Mouse (Mus musculus) bone marrow, adult 2 months (tissue): ENCODE results near the gene Btg1. TPM values are rescaled to one million over a fixed set of nuclear protein-coding genes. Genes with fewer than 3 reads are reported as not detected.

ENCODE experiments used
- H3K27ac ChIP-seq: fragments of 200-500 bp; 2 replicates; pipeline ENCODE4 v1.5.1; 2012; ENCODE audit warnings: low read depth, mild to moderate bottlenecking, control low read depth, inconsistent platforms, low read length; ENCODE audit not compliant: control insufficient read depth, poor library complexity, insufficient read depth
- H3K4me1 ChIP-seq: fragments of 200-500 bp; 2 replicates; pipeline ENCODE4 v1.6.1; 2011; ENCODE audit warnings: low read length; ENCODE audit not compliant: control insufficient read depth, insufficient read depth
- H3K4me3 ChIP-seq: fragments of 200-500 bp; replicated peaks from 2 replicates; pipeline ENCODE3; 2011; ENCODE audit warnings: mild to moderate bottlenecking, low read depth, low read length, control low read depth; ENCODE audit not compliant: control insufficient read depth
- CTCF ChIP-seq: fragments of 200-500 bp; IDR thresholded peaks from 2 replicates; pipeline ENCODE4 v1.5.1; 2011; ENCODE audit warnings: low read length, control low read depth; ENCODE audit not compliant: control insufficient read depth, insufficient read depth
- POLR2A ChIP-seq: fragments of 200-500 bp; IDR thresholded peaks from 2 replicates; pipeline ENCODE4 v1.6.1; 2011; ENCODE audit warnings: low read depth, mild to moderate bottlenecking, control low read depth, low read length, borderline replicate concordance; ENCODE audit not compliant: control insufficient read depth
- WGBS: fragments of 180-500 bp; shearing (Covaris S2); methylation state at CpG from one replicate; pipeline ENCODE4 v1.1.7; 2018; 5-methylcytosine and 5-hydroxymethylcytosine counted together
- polyA plus RNA-seq: library from polyadenylated mRNA; stranded (reverse); fragments of >200 nt; gene quantifications from 2 replicates; pipeline ENCODE4 v1.2.4, GENCODE M21; 2011; ENCODE audit warnings: low replicate concordance; ENCODE audit not compliant: missing spikeins, insufficient read depth, insufficient read length

The Btg1 gene
- polyA plus RNA-seq, 1 experiment: 43.6 TPM

- peaks cover 2% of the 10 kb centered on the region for H3K4me1 ChIP-seq
- no peak overlapping the region for H3K4me3 ChIP-seq
- no peak overlapping the region for H3K27ac ChIP-seq
- no peak for TF ChIP-seq POLR2A
- no peak for TF ChIP-seq CTCF
- 77% methylated on average over 5 of the region's 5 CpGs for WGBS
Observed at GRCm38 (mm10) chr10:96658906-96659305, 42.1 kb downstream of the Btg1 start.

- WGBS: 81% methylated on average over 10 of the region's 10 CpGs
- H3K27ac ChIP-seq: no peak overlapping the region; the same call in 1 of the 2 replicates
- peaks cover 2% of the 10 kb centered on the region for H3K4me1 ChIP-seq
- no peak for TF ChIP-seq POLR2A
- TF ChIP-seq CTCF: no peak
- H3K4me3 ChIP-seq: no peak overlapping the region
Observed at GRCm38 (mm10) chr10:96660280-96660985, 43.6 kb downstream of the Btg1 start.

- H3K4me1 ChIP-seq: peaks cover 2% of the 10 kb centered on the region
- TF ChIP-seq POLR2A: no peak
- no peak for TF ChIP-seq CTCF
- H3K27ac ChIP-seq: no peak overlapping the region
- H3K4me3 ChIP-seq: no peak overlapping the region
- 90% methylated on average over 4 of the region's 4 CpGs for WGBS
Observed at GRCm38 (mm10) chr10:96662976-96663375, 46.2 kb downstream of the Btg1 start.

- Histone ChIP-seq H3K4me3 (no peak overlapping the region), H3K27ac (no peak overlapping the region), H3K4me1 (peaks cover 2% of the 10 kb centered on the region)
- TF ChIP-seq CTCF (no peak), POLR2A (no peak)
- WGBS: 58% methylated on average over 9 of the region's 9 CpGs
Observed at GRCm38 (mm10) chr10:96663739-96664430, 47.1 kb downstream of the Btg1 start.
